Comparison of ENCODE assay signal across 19 mouse cellular contexts in the genomic region with DNA sequence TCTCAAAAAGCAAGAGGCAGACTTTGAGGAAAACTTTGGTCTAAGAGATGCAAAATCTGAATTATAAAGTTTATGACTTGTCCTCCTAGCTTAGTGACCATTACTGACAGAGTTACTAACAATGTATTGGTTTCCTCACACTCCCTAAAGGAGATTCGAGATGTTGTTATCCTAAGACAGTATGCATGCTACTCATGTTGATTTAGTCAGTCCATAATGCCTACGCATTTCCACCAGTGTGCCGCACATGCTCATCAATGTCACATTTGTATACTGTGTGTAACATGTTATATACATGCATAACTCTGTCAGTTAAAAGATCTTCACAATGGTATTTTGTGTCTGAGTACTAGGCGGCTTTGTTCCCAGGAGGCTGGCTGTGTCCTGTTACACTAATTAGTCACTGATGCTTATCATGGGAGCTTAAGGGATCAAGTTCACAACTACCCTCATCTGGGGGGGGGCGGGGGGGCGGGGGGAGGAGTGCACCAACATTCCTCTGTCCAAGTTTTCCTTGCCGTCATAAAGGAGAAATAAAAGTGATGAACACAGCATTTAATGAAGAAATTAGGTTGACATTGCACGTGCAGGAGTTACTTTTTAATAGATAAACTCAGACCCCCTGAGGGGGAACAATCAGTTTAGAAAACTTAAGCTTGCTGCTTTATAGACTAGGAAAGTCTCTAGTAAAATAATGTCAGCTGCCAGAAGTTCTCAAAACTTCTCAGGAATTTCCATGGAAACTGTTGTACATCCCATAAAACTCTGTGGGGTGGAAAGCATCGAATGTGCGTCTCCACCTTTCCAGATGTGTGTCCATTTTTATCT.
A peak's percentile ranks its signal among the peaks of the same experiment; 100 is the strongest.
DNase-seq lines count a peak whose midpoint lies in the region; ATAC-seq lines count a peak whose summit lies in the region.
"Had no signal": no experiment of that assay in that cellular context is flagged by ENCODE, and none has a peak within 500 bp of the region (broad histone marks: within the 10 kb centered on the region; RNA-seq: fewer than 3 reads in every experiment).

No protein-coding gene starts in this region.

- DNase-seq in kidney, adult 11 months = no peak
- DNase-seq in embryonic facial prominence, embryonic 10.5 days (ENCODE audit: low spot score) = peak; percentile 18
- DNase-seq in embryonic facial prominence, embryonic 14.5 days (ENCODE audit: low spot score) = peak; percentile 19
- peak; percentile 29 for DNase-seq in retina, postnatal 1 day
- no peak for DNase-seq in layer of hippocampus, adult 11-12 months (ENCODE audit: low spot score)
- DNase-seq: adrenal gland, postnatal 14 days; cerebellum, adult 11-12 months; cerebellum, adult 9-10 months; cerebellum, postnatal 25 days; gastrocnemius, postnatal 10 days; heart, adult 2 months; heart, postnatal 36 days had no signal

- H3K27me3 ChIP-seq in kidney, embryonic 15.5 days = no peaks in the 10 kb centered on the region
- no peaks in the 10 kb centered on the region for H3K27me3 ChIP-seq in embryonic facial prominence, embryonic 10.5 days (replicated peaks; ENCODE audit: low read depth, poor library complexity, severe bottlenecking)
- H3K27me3 ChIP-seq in embryonic facial prominence, embryonic 14.5 days (replicated peaks; ENCODE audit: control insufficient read depth, insufficient read depth, low read length) = no peaks in the 10 kb centered on the region
- H3K27me3 ChIP-seq: CH12.LX; heart, embryonic 13.5 days; hindbrain, embryonic 15.5 days; Patski had no signal

- no peak overlapping the region for H3K9ac ChIP-seq in kidney, embryonic 15.5 days
- no peak overlapping the region for H3K9ac ChIP-seq in embryonic facial prominence, embryonic 14.5 days (ENCODE audit: low read depth, low read length)
- H3K9ac ChIP-seq: heart, embryonic 13.5 days; hindbrain, embryonic 15.5 days had no signal

- H3K4me3 ChIP-seq in kidney, embryonic 15.5 days (replicated peaks) = no peak overlapping the region
- no peak overlapping the region for H3K4me3 ChIP-seq in embryonic facial prominence, embryonic 10.5 days
- no peak overlapping the region for H3K4me3 ChIP-seq in embryonic facial prominence, embryonic 14.5 days (ENCODE audit: low read depth, low read length)
- H3K4me3 ChIP-seq: heart, adult 2 months; heart, embryonic 13.5 days; hindbrain, embryonic 15.5 days had no signal

- peaks cover 8% of the 10 kb centered on the region for H3K4me1 ChIP-seq in kidney, embryonic 15.5 days
- 0 out of 2 replicates have a peak, but pooled peaks cover 5% of the 10 kb centered on the region for H3K4me1 ChIP-seq in embryonic facial prominence, embryonic 10.5 days
- no peaks in the 10 kb centered on the region for H3K4me1 ChIP-seq in embryonic facial prominence, embryonic 14.5 days (ENCODE audit: control insufficient read depth, insufficient read depth, low read length)
- H3K4me1 ChIP-seq: heart, embryonic 13.5 days; hindbrain, embryonic 15.5 days had no signal

- no peak overlapping the region for H3K27ac ChIP-seq in kidney, embryonic 15.5 days
- no peak overlapping the region for H3K27ac ChIP-seq in embryonic facial prominence, embryonic 10.5 days (replicated peaks)
- no peak overlapping the region for H3K27ac ChIP-seq in embryonic facial prominence, embryonic 14.5 days (replicated peaks; ENCODE audit: low read depth, low read length)
- H3K27ac ChIP-seq: heart, adult 2 months; heart, embryonic 13.5 days; hindbrain, embryonic 15.5 days had no signal

- no peaks in the 10 kb centered on the region for H3K36me3 ChIP-seq in kidney, embryonic 15.5 days
- no peaks in the 10 kb centered on the region for H3K36me3 ChIP-seq in embryonic facial prominence, embryonic 10.5 days (replicated peaks)
- H3K36me3 ChIP-seq in embryonic facial prominence, embryonic 14.5 days (ENCODE audit: control insufficient read depth, insufficient read depth, low read length) = no peaks in the 10 kb centered on the region
- H3K36me3 ChIP-seq: heart, embryonic 13.5 days; hindbrain, embryonic 15.5 days had no signal

- ATAC-seq in kidney, embryonic 15.5 days (replicated peaks; ENCODE audit: low FRiP score) = peak; percentile 79; the same call in 1 of the 2 replicates
- ATAC-seq in embryonic facial prominence, embryonic 14.5 days (ENCODE audit: low read depth) = no peak
- ATAC-seq: activated CD4-positive, CD25-positive, alpha-beta regulatory T cell, adult 4 months; forebrain, embryonic 16.5 days; Patski had no signal

- no peaks in the 10 kb centered on the region for H3K9me3 ChIP-seq in kidney, embryonic 15.5 days (replicated peaks)
- H3K9me3 ChIP-seq in embryonic facial prominence, embryonic 10.5 days = no peaks in the 10 kb centered on the region
- H3K9me3 ChIP-seq in embryonic facial prominence, embryonic 14.5 days (ENCODE audit: control insufficient read depth, low read length) = no peaks in the 10 kb centered on the region
- H3K9me3 ChIP-seq: heart, embryonic 13.5 days; hindbrain, embryonic 15.5 days had no signal

- no peak overlapping the region for H3K4me2 ChIP-seq in kidney, embryonic 15.5 days
- H3K4me2 ChIP-seq in embryonic facial prominence, embryonic 14.5 days (ENCODE audit: low read depth, low read length) = no peak overlapping the region
- H3K4me2 ChIP-seq: heart, embryonic 13.5 days; hindbrain, embryonic 15.5 days had no signal

- WGBS in kidney, embryonic 15.5 days = 32% methylated on average over 10 of the region's 10 CpGs
- 66% methylated on average over 10 of the region's 10 CpGs for WGBS in embryonic facial prominence, embryonic 10.5 days
- 50% methylated on average over 10 of the region's 10 CpGs for WGBS in embryonic facial prominence, embryonic 14.5 days

Comparison
In these comparisons a context has a peak if more than half of its experiments do, and no peak if none do; other contexts are left out.
1. DNase-seq: peak in embryonic facial prominence, embryonic 10.5 days (single experiment), embryonic facial prominence, embryonic 14.5 days (single experiment) and retina, postnatal 1 day (single experiment); none in kidney, adult 11 months (single experiment) and layer of hippocampus, adult 11-12 months (single experiment).